Mouse (Mus musculus): ENCODE measurements around the gene Ren1. TPM values are rescaled to one million over a fixed set of nuclear protein-coding genes. Genes with fewer than 3 reads are reported as not detected.
"Not testable (repeated sequence)": the region's sequence is repeated elsewhere in the genome, so short reads cannot be mapped to it uniquely, and the experiment has no call there.

Ren1 gene
- polyA plus RNA-seq, 1 experiment from 2014 or later = 1.3 TPM

GRCm38 (mm10) chr1:133331142-133331541 lies 19.2 kb upstream of the Ren1 start:
- no peak for ATAC-seq (ENCODE audit: low read depth)
- 54% methylated on average over 3 of the region's 3 CpGs for WGBS

DNA sequence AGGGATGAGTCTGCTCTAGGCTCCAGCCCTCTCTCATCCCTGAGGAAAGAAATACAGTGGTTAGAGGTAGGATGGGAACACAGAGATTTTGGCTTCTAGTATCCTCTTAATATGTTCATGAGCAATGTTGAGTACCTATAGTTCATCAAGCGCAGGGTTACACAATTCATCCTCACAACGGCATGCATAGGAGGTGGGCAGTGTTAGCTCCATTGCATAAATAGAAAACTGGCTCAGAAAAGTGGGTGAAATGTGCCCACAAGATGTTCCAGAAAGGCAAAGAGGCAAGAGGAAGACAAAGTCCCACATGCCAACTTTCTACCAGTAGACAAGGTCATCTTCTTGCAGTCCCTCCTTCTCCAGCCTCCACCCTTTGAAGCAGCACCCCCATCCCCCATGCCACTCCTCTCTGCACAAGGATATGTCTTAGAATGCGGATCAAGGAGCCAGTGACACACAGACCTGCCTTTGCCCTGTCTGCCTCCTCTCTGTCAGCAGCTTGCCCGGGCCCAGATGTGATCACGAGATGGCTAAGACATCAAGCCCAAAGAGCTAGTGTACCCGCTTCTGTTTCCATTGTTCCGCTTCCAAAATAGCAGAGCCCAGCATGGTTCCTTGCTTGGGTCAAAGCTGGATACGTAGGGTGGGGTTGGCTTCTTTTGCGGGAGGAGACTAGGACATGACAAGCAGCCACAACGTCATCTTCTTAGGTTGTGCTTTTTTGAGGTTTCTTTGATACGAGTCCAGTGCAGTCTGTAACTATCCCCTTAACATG lies 17.5 kb upstream of the Ren1 start:
- Histone ChIP-seq H3K4me1 (replicated peaks; ENCODE audit: control insufficient read depth, insufficient read depth, low read length) (peaks cover 16% of the 10 kb centered on the region), H3K9me3 (ENCODE audit: control insufficient read depth, low read length) (no peaks in the 10 kb centered on the region), H3K4me2 (ENCODE audit: low read depth, low read length) (no peak overlapping the region), H3K9ac (ENCODE audit: low read length) (no peak overlapping the region), H3K27ac (ENCODE audit: low read length) (no peak overlapping the region), H3K27me3 (ENCODE audit: control insufficient read depth, insufficient read depth, low read depth, low read length) (no peaks in the 10 kb centered on the region), H3K36me3 (ENCODE audit: control insufficient read depth, insufficient read depth, low read length) (no peaks in the 10 kb centered on the region), H3K4me3 (ENCODE audit: low read length) (no peak overlapping the region)
- WGBS = 86% methylated on average over 11 of the region's 11 CpGs
- ATAC-seq (ENCODE audit: low read depth) = no peak

More at GRCm38 (mm10) chr1:133331142-133331541, 19.2 kb upstream of the Ren1 start:
- peaks cover 16% of the 10 kb centered on the region for H3K4me1 ChIP-seq (replicated peaks; ENCODE audit: control insufficient read depth, insufficient read depth, low read length)
- no peak overlapping the region for H3K9ac ChIP-seq (ENCODE audit: low read length)
- H3K9me3 ChIP-seq (ENCODE audit: control insufficient read depth, low read length) = no peaks in the 10 kb centered on the region
- no peak overlapping the region for H3K4me3 ChIP-seq (ENCODE audit: low read length)
- H3K27me3 ChIP-seq (ENCODE audit: control insufficient read depth, insufficient read depth, low read depth, low read length) = no peaks in the 10 kb centered on the region
- H3K36me3 ChIP-seq (ENCODE audit: control insufficient read depth, insufficient read depth, low read length) = no peaks in the 10 kb centered on the region
- no peak overlapping the region for H3K27ac ChIP-seq (ENCODE audit: low read length)
- no peak overlapping the region for H3K4me2 ChIP-seq (ENCODE audit: low read depth, low read length)

GRCm38 (mm10) chr1:133333937-133334336 lies 16.4 kb upstream of the Ren1 start:
- no peaks in the 10 kb centered on the region for H3K36me3 ChIP-seq (ENCODE audit: control insufficient read depth, insufficient read depth, low read length)
- H3K27ac ChIP-seq (ENCODE audit: low read length) = no peak overlapping the region
- H3K27me3 ChIP-seq (ENCODE audit: control insufficient read depth, insufficient read depth, low read depth, low read length) = no peaks in the 10 kb centered on the region
- H3K9me3 ChIP-seq (ENCODE audit: control insufficient read depth, low read length) = no peaks in the 10 kb centered on the region
- WGBS = 75% methylated on average over 6 of the region's 6 CpGs
- H3K4me3 ChIP-seq (ENCODE audit: low read length) = no peak overlapping the region
- H3K4me2 ChIP-seq (ENCODE audit: low read depth, low read length) = no peak overlapping the region
- ATAC-seq (ENCODE audit: low read depth) = no peak
- H3K9ac ChIP-seq (ENCODE audit: low read length) = no peak overlapping the region
- H3K4me1 ChIP-seq (replicated peaks; ENCODE audit: control insufficient read depth, insufficient read depth, low read length) = peaks cover 7% of the 10 kb centered on the region

DNA sequence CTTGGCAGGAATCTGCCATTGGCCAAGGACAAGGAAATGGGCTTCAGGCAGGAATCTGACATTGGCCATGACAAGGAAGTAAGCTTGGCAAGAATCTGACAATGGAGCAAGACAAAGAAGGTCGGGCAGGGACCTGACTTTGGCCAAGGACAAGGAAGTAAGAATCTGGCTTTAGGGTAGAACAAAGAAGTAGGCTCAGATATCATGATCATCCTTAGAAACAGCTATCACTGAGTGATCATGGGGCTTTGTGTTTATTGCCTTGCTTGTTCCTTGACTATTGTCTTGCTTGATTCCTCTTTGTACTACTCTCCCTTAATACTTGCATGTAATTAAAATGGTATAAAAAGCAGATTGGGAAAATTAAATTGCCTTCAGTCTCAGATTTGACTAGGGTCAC lies 9.9 kb upstream of the Ren1 start:
- H3K9me3 ChIP-seq (ENCODE audit: control insufficient read depth, low read length); H3K27ac ChIP-seq (ENCODE audit: low read length); H3K27me3 ChIP-seq (ENCODE audit: control insufficient read depth, insufficient read depth, low read depth, low read length); H3K4me1 ChIP-seq (replicated peaks; ENCODE audit: control insufficient read depth, insufficient read depth, low read length); ATAC-seq (ENCODE audit: low read depth); H3K36me3 ChIP-seq (ENCODE audit: control insufficient read depth, insufficient read depth, low read length); H3K9ac ChIP-seq (ENCODE audit: low read length); H3K4me2 ChIP-seq (ENCODE audit: low read depth, low read length); H3K4me3 ChIP-seq (ENCODE audit: low read length): not testable (repeated sequence)
- WGBS = 55% methylated on average over 1 of the region's 1 CpGs

DNA sequence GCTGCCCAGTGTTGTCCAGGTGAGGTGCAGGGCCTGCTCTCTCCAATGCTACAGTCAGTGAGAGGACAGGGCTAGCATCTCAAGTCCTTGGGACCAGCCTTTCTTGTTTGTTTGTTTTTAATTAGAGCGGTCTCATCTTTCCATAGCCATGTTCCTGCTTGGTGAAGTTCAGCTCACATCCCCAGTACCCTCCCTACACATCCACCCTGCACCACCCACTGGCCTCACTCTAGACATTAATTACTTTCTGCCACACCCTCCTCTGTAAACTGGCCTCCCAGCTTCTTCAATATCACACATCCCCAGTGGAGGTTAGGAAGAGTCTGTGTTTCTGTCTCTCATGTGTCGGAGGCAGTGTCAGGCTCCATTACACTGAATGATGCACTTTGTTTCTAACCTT lies 6.0 kb upstream of the Ren1 start:
- no peak overlapping the region for H3K9ac ChIP-seq (ENCODE audit: low read length)
- no peak for ATAC-seq (ENCODE audit: low read depth)
- H3K36me3 ChIP-seq (ENCODE audit: control insufficient read depth, insufficient read depth, low read length) = no peaks in the 10 kb centered on the region
- H3K4me2 ChIP-seq (ENCODE audit: low read depth, low read length) = no peak overlapping the region
- no peaks in the 10 kb centered on the region for H3K9me3 ChIP-seq (ENCODE audit: control insufficient read depth, low read length)
- no peaks in the 10 kb centered on the region for H3K4me1 ChIP-seq (replicated peaks; ENCODE audit: control insufficient read depth, insufficient read depth, low read length)
- H3K27ac ChIP-seq (ENCODE audit: low read length) = no peak overlapping the region
- H3K27me3 ChIP-seq (ENCODE audit: control insufficient read depth, insufficient read depth, low read depth, low read length) = no peaks in the 10 kb centered on the region
- no peak overlapping the region for H3K4me3 ChIP-seq (ENCODE audit: low read length)
- WGBS = 89% methylated on average over 2 of the region's 2 CpGs

DNA sequence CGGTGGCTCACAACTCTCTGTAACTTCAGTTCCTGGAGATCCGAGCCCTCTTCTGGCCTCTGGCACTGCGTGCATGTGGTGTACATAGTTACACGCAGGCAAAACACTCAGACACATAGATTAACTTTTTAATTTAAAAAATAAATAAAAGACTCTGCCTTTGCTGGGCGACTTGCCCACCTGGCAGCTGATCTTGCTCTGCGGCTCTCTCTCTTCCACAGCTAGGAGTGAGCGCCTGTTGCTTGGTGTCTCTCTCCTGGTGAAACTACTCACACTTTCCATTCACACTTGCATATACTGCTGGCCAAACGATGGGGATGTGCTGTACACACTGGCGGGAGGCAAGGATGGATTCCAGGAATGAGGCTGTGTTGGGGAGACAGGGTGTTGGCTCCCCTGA lies 3.8 kb upstream of the Ren1 start:
- Histone ChIP-seq H3K27me3 (ENCODE audit: control insufficient read depth, insufficient read depth, low read depth, low read length) (no peaks in the 10 kb centered on the region), H3K9ac (ENCODE audit: low read length) (no peak overlapping the region), H3K9me3 (ENCODE audit: control insufficient read depth, low read length) (no peaks in the 10 kb centered on the region), H3K4me2 (ENCODE audit: low read depth, low read length) (no peak overlapping the region), H3K27ac (ENCODE audit: low read length) (no peak overlapping the region), H3K4me3 (ENCODE audit: low read length) (no peak overlapping the region), H3K36me3 (ENCODE audit: control insufficient read depth, insufficient read depth, low read length) (no peaks in the 10 kb centered on the region), H3K4me1 (replicated peaks; ENCODE audit: control insufficient read depth, insufficient read depth, low read length) (no peaks in the 10 kb centered on the region)
- WGBS = 69% methylated on average over 9 of the region's 9 CpGs
- no peak for ATAC-seq (ENCODE audit: low read depth)

DNA sequence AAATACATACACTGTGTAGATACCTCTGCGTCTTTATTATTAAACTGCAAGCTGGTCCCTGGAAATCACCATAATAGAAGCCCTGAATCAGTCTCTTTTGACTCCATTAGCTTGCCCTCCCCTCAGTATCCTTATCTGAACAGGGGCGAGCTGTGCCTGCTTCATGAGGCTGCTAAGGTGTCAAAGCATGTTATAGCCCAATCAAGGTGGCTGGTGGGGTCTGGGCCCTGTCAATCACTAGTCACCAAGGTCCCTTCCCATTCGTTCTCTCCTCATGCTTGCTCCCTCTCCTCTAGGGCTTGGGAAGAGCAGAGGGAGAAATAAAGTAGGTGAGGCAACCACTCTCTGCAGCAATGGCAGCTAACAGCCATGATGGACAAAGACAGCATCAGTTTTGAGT lies 3.1 kb upstream of the Ren1 start:
- Histone ChIP-seq H3K4me1 (replicated peaks; ENCODE audit: control insufficient read depth, insufficient read depth, low read length) (no peaks in the 10 kb centered on the region), H3K9me3 (ENCODE audit: control insufficient read depth, low read length) (no peaks in the 10 kb centered on the region), H3K27me3 (ENCODE audit: control insufficient read depth, insufficient read depth, low read depth, low read length) (no peaks in the 10 kb centered on the region), H3K4me3 (ENCODE audit: low read length) (no peak overlapping the region), H3K27ac (ENCODE audit: low read length) (no peak overlapping the region), H3K36me3 (ENCODE audit: control insufficient read depth, insufficient read depth, low read length) (no peaks in the 10 kb centered on the region), H3K9ac (ENCODE audit: low read length) (no peak overlapping the region), H3K4me2 (ENCODE audit: low read depth, low read length) (no peak overlapping the region)
- no peak for ATAC-seq (ENCODE audit: low read depth)
- 75% methylated on average over 3 of the region's 3 CpGs for WGBS

DNA sequence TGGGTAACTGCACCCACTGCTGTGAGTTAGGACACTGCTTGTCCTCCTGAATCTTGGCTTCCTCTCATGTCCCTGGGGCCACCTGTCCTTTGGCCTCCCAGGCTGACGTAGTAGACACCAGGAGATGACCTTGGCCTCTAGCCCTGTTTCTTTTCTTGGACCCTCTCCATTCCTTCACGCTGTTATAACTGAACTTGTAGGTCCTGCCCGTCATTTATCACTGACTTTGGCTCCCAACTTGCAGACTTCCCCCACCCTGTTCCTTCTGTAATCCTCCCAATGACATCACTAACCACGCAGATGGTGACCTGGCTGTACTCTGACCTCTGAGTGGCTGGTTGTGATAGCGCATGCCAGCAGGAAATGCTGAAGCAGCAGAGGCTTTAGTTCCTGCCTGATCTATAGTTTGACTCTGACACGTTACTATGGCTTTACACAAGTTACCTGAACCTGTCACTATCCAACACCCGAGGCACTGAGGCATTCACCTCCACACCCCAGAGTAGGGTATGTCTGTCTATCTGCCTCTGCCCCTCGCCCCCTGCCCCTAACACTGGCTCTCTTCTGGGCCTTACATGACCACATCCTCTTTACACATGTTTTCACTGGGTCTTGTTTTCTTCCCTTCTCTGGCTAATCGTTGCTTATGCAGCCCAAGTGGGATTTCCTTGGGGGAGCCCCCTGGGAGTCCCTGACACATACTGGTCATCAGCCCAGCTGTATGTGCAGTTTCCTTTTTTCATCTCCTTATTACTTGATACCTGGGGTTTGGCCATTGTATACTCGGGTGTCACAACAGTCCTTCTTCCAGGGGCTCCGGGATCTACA lies 2.4 kb upstream of the Ren1 start:
- Histone ChIP-seq H3K27ac (ENCODE audit: low read length) (no peak overlapping the region), H3K27me3 (ENCODE audit: control insufficient read depth, insufficient read depth, low read depth, low read length) (no peaks in the 10 kb centered on the region), H3K4me1 (replicated peaks; ENCODE audit: control insufficient read depth, insufficient read depth, low read length) (no peaks in the 10 kb centered on the region), H3K4me2 (ENCODE audit: low read depth, low read length) (no peak overlapping the region), H3K4me3 (ENCODE audit: low read length) (no peak overlapping the region), H3K9me3 (ENCODE audit: control insufficient read depth, low read length) (no peaks in the 10 kb centered on the region), H3K36me3 (ENCODE audit: control insufficient read depth, insufficient read depth, low read length) (no peaks in the 10 kb centered on the region), H3K9ac (ENCODE audit: low read length) (no peak overlapping the region)
- WGBS = 53% methylated on average over 11 of the region's 11 CpGs
- ATAC-seq (ENCODE audit: low read depth) = no peak

GRCm38 (mm10) chr1:133351762-133352161 lies 1.5 kb downstream of the Ren1 start:
- no peak for ATAC-seq (ENCODE audit: low read depth)
- H3K9me3 ChIP-seq (ENCODE audit: control insufficient read depth, low read length) = no peaks in the 10 kb centered on the region
- H3K27ac ChIP-seq (ENCODE audit: low read length) = no peak overlapping the region
- no peak overlapping the region for H3K9ac ChIP-seq (ENCODE audit: low read length)
- no peaks in the 10 kb centered on the region for H3K36me3 ChIP-seq (ENCODE audit: control insufficient read depth, insufficient read depth, low read length)
- H3K27me3 ChIP-seq (ENCODE audit: control insufficient read depth, insufficient read depth, low read depth, low read length) = no peaks in the 10 kb centered on the region; the same call in 1 of the 2 replicates
- no peak overlapping the region for H3K4me2 ChIP-seq (ENCODE audit: low read depth, low read length)
- 43% methylated on average over 9 of the region's 9 CpGs for WGBS
- no peak overlapping the region for H3K4me3 ChIP-seq (ENCODE audit: low read length)
- peaks cover 3% of the 10 kb centered on the region; the same call in 1 of the 2 replicates for H3K4me1 ChIP-seq (replicated peaks; ENCODE audit: control insufficient read depth, insufficient read depth, low read length)
